Mouse (Mus musculus): ENCODE results near the gene Cav3. TPM values are rescaled to one million over a fixed set of nuclear protein-coding genes. Genes with fewer than 3 reads are reported as not detected.
A peak's percentile ranks its signal among the peaks of the same experiment; 100 is the strongest.

Cav3 gene
- total and polyA plus RNA-seq, 3 experiments, result 70.8 to 144 (median 82.8) TPM

GRCm38 (mm10) chr6:112479861-112480260 is 20.6 kb downstream of the Cav3 start:
- H3K4me1 ChIP-seq (ENCODE audit: control insufficient read depth, insufficient read depth, low read length), result no peaks in the 10 kb centered on the region
- intact Hi-C loops (cut with DNase I), result loop anchor here (5.0 kb wide), 1 partner anchor 273 kb away; no protein-coding TSS in a partner anchor
- no peaks in the 10 kb centered on the region for H3K79me2 ChIP-seq (replicated peaks; ENCODE audit: control insufficient read depth, insufficient read depth, low read length)
- TF ChIP-seq EP300 (IDR thresholded peaks at IDR 0.05; ENCODE audit: insufficient read depth, low read depth, low read length), result no peak
- no peak for TF ChIP-seq CTCF (IDR thresholded peaks at IDR 0.05)
- TF ChIP-seq POLR2A (IDR thresholded peaks at IDR 0.05; ENCODE audit: insufficient read depth, low read depth, low read length), result no peak
- H3K27me3 ChIP-seq (ENCODE audit: control insufficient read depth, insufficient read depth, low read length), result no peaks in the 10 kb centered on the region
- DNase-seq, result no peak
- WGBS, result 55% methylated on average over 13 of the region's 13 CpGs
- H3K27ac ChIP-seq, result no peak overlapping the region
- no peaks in the 10 kb centered on the region for H3K36me3 ChIP-seq (ENCODE audit: control insufficient read depth, insufficient read depth, low read length)
- no peak overlapping the region for H3K4me3 ChIP-seq
- no peak overlapping the region for H3K9ac ChIP-seq (ENCODE audit: low read depth, low read length)

- Histone ChIP-seq H3K79me2 (replicated peaks; ENCODE audit: control insufficient read depth, insufficient read depth, low read length) (no peaks in the 10 kb centered on the region), H3K27me3 (ENCODE audit: control insufficient read depth, insufficient read depth, low read length) (peaks cover 6% of the 10 kb centered on the region), H3K4me1 (ENCODE audit: control insufficient read depth, insufficient read depth, low read length) (no peaks in the 10 kb centered on the region), H3K36me3 (ENCODE audit: control insufficient read depth, insufficient read depth, low read length) (no peaks in the 10 kb centered on the region), H3K9ac (ENCODE audit: low read depth, low read length) (no peak overlapping the region), H3K27ac (no peak overlapping the region), H3K4me3 (no peak overlapping the region)
- TF ChIP-seq EP300 (IDR thresholded peaks at IDR 0.05; ENCODE audit: insufficient read depth, low read depth, low read length) (peak; percentile 69; the same call in 1 of the 2 replicates), POLR2A (IDR thresholded peaks at IDR 0.05; ENCODE audit: insufficient read depth, low read depth, low read length) (no peak), CTCF (IDR thresholded peaks at IDR 0.05) (peak; percentile 92)
- peak; percentile 49 to 68 for DNase-seq
- WGBS, result 3% methylated on average over 4 of the region's 4 CpGs
- intact Hi-C loops (cut with DNase I), result loop anchor here (1.0 to 5.0 kb wide), 3 partner anchors 77 to 277 kb away; no protein-coding TSS in a partner anchor
Observed at GRCm38 (mm10) chr6:112484316-112484715, 25.0 kb downstream of the Cav3 start.

GRCm38 (mm10) chr6:112487993-112488392 is 28.7 kb downstream of the Cav3 start:
- H3K27ac ChIP-seq, result no peak overlapping the region
- no peak overlapping the region for H3K4me3 ChIP-seq
- no peak for TF ChIP-seq CTCF (IDR thresholded peaks at IDR 0.05)
- 0 out of 2 replicates have a peak, but pooled peaks cover 1% of the 10 kb centered on the region for H3K4me1 ChIP-seq (ENCODE audit: control insufficient read depth, insufficient read depth, low read length)
- intact Hi-C loops (cut with DNase I), result no loop called here
- no peak for DNase-seq
- 88% methylated on average over 5 of the region's 5 CpGs for WGBS
- no peak overlapping the region for H3K9ac ChIP-seq (ENCODE audit: low read depth, low read length)
- H3K27me3 ChIP-seq (ENCODE audit: control insufficient read depth, insufficient read depth, low read length), result peaks cover 10% of the 10 kb centered on the region
- no peaks in the 10 kb centered on the region for H3K79me2 ChIP-seq (replicated peaks; ENCODE audit: control insufficient read depth, insufficient read depth, low read length)
- no peaks in the 10 kb centered on the region for H3K36me3 ChIP-seq (ENCODE audit: control insufficient read depth, insufficient read depth, low read length)

GRCm38 (mm10) chr6:112488821-112489180 is 29.5 kb downstream of the Cav3 start:
- intact Hi-C loops (cut with DNase I), result no loop called here
- TF ChIP-seq CTCF (IDR thresholded peaks at IDR 0.05) (no peak), EP300 (IDR thresholded peaks at IDR 0.05; ENCODE audit: insufficient read depth, low read depth, low read length) (no peak), POLR2A (IDR thresholded peaks at IDR 0.05; ENCODE audit: insufficient read depth, low read depth, low read length) (no peak)
- no peaks in the 10 kb centered on the region for H3K79me2 ChIP-seq (replicated peaks; ENCODE audit: control insufficient read depth, insufficient read depth, low read length)
- H3K27ac ChIP-seq, result no peak overlapping the region
- H3K4me1 ChIP-seq (ENCODE audit: control insufficient read depth, insufficient read depth, low read length), result 0 out of 2 replicates have a peak, but pooled peaks cover 1% of the 10 kb centered on the region
- peaks cover 10% of the 10 kb centered on the region for H3K27me3 ChIP-seq (ENCODE audit: control insufficient read depth, insufficient read depth, low read length)
- H3K4me3 ChIP-seq, result no peak overlapping the region; the same call in 1 of the 2 replicates
- H3K9ac ChIP-seq (ENCODE audit: low read depth, low read length), result no peak overlapping the region
- no peaks in the 10 kb centered on the region for H3K36me3 ChIP-seq (ENCODE audit: control insufficient read depth, insufficient read depth, low read length)
- no peak for DNase-seq
- WGBS, result 28% methylated on average over 24 of the region's 24 CpGs

- no peak for TF ChIP-seq POLR2A (IDR thresholded peaks at IDR 0.05; ENCODE audit: insufficient read depth, low read depth, low read length)
- peak; percentile 24 for TF ChIP-seq CTCF (IDR thresholded peaks at IDR 0.05)
- H3K4me1 ChIP-seq (ENCODE audit: control insufficient read depth, insufficient read depth, low read length), result 0 out of 2 replicates have a peak, but pooled peaks cover 1% of the 10 kb centered on the region
- H3K27me3 ChIP-seq (ENCODE audit: control insufficient read depth, insufficient read depth, low read length), result peaks cover 10% of the 10 kb centered on the region
- H3K27ac ChIP-seq, result no peak overlapping the region
- 8% methylated on average over 72 of the region's 72 CpGs for WGBS
- 0 out of 2 replicates have a peak overlapping the region, but pooled peaks have one; percentile 4 for H3K9ac ChIP-seq (ENCODE audit: low read depth, low read length)
- H3K36me3 ChIP-seq (ENCODE audit: control insufficient read depth, insufficient read depth, low read length), result no peaks in the 10 kb centered on the region
- no peaks in the 10 kb centered on the region for H3K79me2 ChIP-seq (replicated peaks; ENCODE audit: control insufficient read depth, insufficient read depth, low read length)
- DNase-seq, result peak in 1 of 2 experiments; percentile 33
- intact Hi-C loops (cut with DNase I), result no loop called here
- H3K4me3 ChIP-seq, result peak overlapping the region; percentile 24; the same call in 1 of the 2 replicates
Observed at GRCm38 (mm10) chr6:112489181-112489909, 30.0 kb downstream of the Cav3 start.

- 7% methylated on average over 24 of the region's 24 CpGs for WGBS
- no peak for DNase-seq
- intact Hi-C loops (cut with DNase I), result loop anchor here (5.0 to 10.0 kb wide), 2 partner anchors 205 to 512 kb away; partner anchors contain the start of gene Rad18
- Histone ChIP-seq H3K79me2 (replicated peaks; ENCODE audit: control insufficient read depth, insufficient read depth, low read length) (no peaks in the 10 kb centered on the region), H3K36me3 (ENCODE audit: control insufficient read depth, insufficient read depth, low read length) (no peaks in the 10 kb centered on the region), H3K9ac (ENCODE audit: low read depth, low read length) (0 out of 2 replicates have a peak within 1 kb of the TSS, but pooled peaks have one; percentile 21), H3K27me3 (ENCODE audit: control insufficient read depth, insufficient read depth, low read length) (peaks cover 10% of the 10 kb centered on the region), H3K4me1 (ENCODE audit: control insufficient read depth, insufficient read depth, low read length) (0 out of 2 replicates have a peak, but pooled peaks cover 1% of the 10 kb centered on the region), H3K27ac (no peak within 1 kb of the TSS), H3K4me3 (peak within 1 kb of the TSS; percentile 36)
- no peak for TF ChIP-seq EP300 (IDR thresholded peaks at IDR 0.05; ENCODE audit: insufficient read depth, low read depth, low read length)
- TF ChIP-seq POLR2A (IDR thresholded peaks at IDR 0.05; ENCODE audit: insufficient read depth, low read depth, low read length), result no peak
- TF ChIP-seq CTCF (IDR thresholded peaks at IDR 0.05), result no peak
Observed at GRCm38 (mm10) chr6:112489910-112490559, 30.7 kb downstream of the Cav3 start, which contains the start of gene Oxtr. TSS of gene Oxtr (minus strand) at chr6:112489943.

All from heart, adult 2 months (tissue).